Mouse (Mus musculus): ENCODE measurements at regions not wholly inside any gene's neighbourhood (a gene's known extent, or its start where the extent isn't known, plus 50 kb on each side); places are given as distances from the start of the nearest gene placed in this dataset.

GRCm38 (mm10) chr12:77085244-77085643 is 123.2 kb upstream of the Max start:
- DNase-seq (ENCODE audit: low spot score) (peak; percentile 29), ATAC-seq (ENCODE audit: low FRiP score, low read depth) (no peak)
- Histone ChIP-seq H3K36me3 (ENCODE audit: control insufficient read depth, insufficient read depth, low read length) (no peaks in the 10 kb centered on the region), H3K27ac (replicated peaks; ENCODE audit: low read depth, low read length) (no peak overlapping the region), H3K4me3 (replicated peaks; ENCODE audit: low read length) (no peak overlapping the region), H3K4me2 (replicated peaks; ENCODE audit: low read depth, low read length, severe bottlenecking) (no peak overlapping the region), H3K4me1 (ENCODE audit: control insufficient read depth, insufficient read depth, low read length) (no peaks in the 10 kb centered on the region), H3K9me3 (ENCODE audit: control insufficient read depth, low read length) (no peaks in the 10 kb centered on the region), H3K9ac (ENCODE audit: low read depth, low read length, severe bottlenecking) (no peak overlapping the region), H3K27me3 (ENCODE audit: control insufficient read depth, insufficient read depth, low read length) (no peaks in the 10 kb centered on the region)
- WGBS, result 49% methylated on average over 7 of the region's 7 CpGs
- no peak for TF ChIP-seq POLR2A (IDR thresholded peaks at IDR 0.05; ENCODE audit: borderline replicate concordance, extremely low read depth, insufficient read depth, insufficient read length)

GRCm38 (mm10) chr12:77084744-77085143 is 122.7 kb upstream of the Max start:
- DNase-seq (ENCODE audit: low spot score) (no peak), ATAC-seq (ENCODE audit: low FRiP score, low read depth) (no peak)
- 87% methylated on average over 5 of the region's 5 CpGs for WGBS
- Histone ChIP-seq H3K36me3 (ENCODE audit: control insufficient read depth, insufficient read depth, low read length) (no peaks in the 10 kb centered on the region), H3K4me2 (replicated peaks; ENCODE audit: low read depth, low read length, severe bottlenecking) (no peak overlapping the region), H3K9ac (ENCODE audit: low read depth, low read length, severe bottlenecking) (no peak overlapping the region), H3K27ac (replicated peaks; ENCODE audit: low read depth, low read length) (no peak overlapping the region), H3K27me3 (ENCODE audit: control insufficient read depth, insufficient read depth, low read length) (no peaks in the 10 kb centered on the region), H3K4me3 (replicated peaks; ENCODE audit: low read length) (no peak overlapping the region), H3K4me1 (ENCODE audit: control insufficient read depth, insufficient read depth, low read length) (no peaks in the 10 kb centered on the region), H3K9me3 (ENCODE audit: control insufficient read depth, low read length) (no peaks in the 10 kb centered on the region)
- TF ChIP-seq POLR2A (IDR thresholded peaks at IDR 0.05; ENCODE audit: borderline replicate concordance, extremely low read depth, insufficient read depth, insufficient read length), result no peak

GRCm38 (mm10) chr12:77084343-77084742 is 122.3 kb upstream of the Max start:
- Histone ChIP-seq H3K4me1 (ENCODE audit: control insufficient read depth, insufficient read depth, low read length) (no peaks in the 10 kb centered on the region), H3K9ac (ENCODE audit: low read depth, low read length, severe bottlenecking) (no peak overlapping the region), H3K36me3 (ENCODE audit: control insufficient read depth, insufficient read depth, low read length) (no peaks in the 10 kb centered on the region), H3K9me3 (ENCODE audit: control insufficient read depth, low read length) (no peaks in the 10 kb centered on the region), H3K27me3 (ENCODE audit: control insufficient read depth, insufficient read depth, low read length) (no peaks in the 10 kb centered on the region), H3K27ac (replicated peaks; ENCODE audit: low read depth, low read length) (no peak overlapping the region), H3K4me3 (replicated peaks; ENCODE audit: low read length) (no peak overlapping the region), H3K4me2 (replicated peaks; ENCODE audit: low read depth, low read length, severe bottlenecking) (no peak overlapping the region)
- no peak for ATAC-seq (ENCODE audit: low FRiP score, low read depth)
- WGBS, result 75% methylated on average over 1 of the region's 1 CpGs
- no peak for DNase-seq (ENCODE audit: low spot score)
- no peak for TF ChIP-seq POLR2A (IDR thresholded peaks at IDR 0.05; ENCODE audit: borderline replicate concordance, extremely low read depth, insufficient read depth, insufficient read length)

GRCm38 (mm10) chr12:77083760-77084159 is 121.8 kb upstream of the Max start:
- ATAC-seq (ENCODE audit: low FRiP score, low read depth), result no peak
- TF ChIP-seq POLR2A (IDR thresholded peaks at IDR 0.05; ENCODE audit: borderline replicate concordance, extremely low read depth, insufficient read depth, insufficient read length), result no peak

GRCm38 (mm10) chr12:77081774-77082173 is 119.8 kb upstream of the Max start:
- H3K9me3 ChIP-seq (ENCODE audit: control insufficient read depth, low read length), result no peaks in the 10 kb centered on the region
- TF ChIP-seq POLR2A (IDR thresholded peaks at IDR 0.05; ENCODE audit: borderline replicate concordance, extremely low read depth, insufficient read depth, insufficient read length), result no peak
- WGBS, result 88% methylated on average over 2 of the region's 2 CpGs

More at GRCm38 (mm10) chr12:77083760-77084159, 121.8 kb upstream of the Max start:
- no peaks in the 10 kb centered on the region for H3K4me1 ChIP-seq (ENCODE audit: control insufficient read depth, insufficient read depth, low read length)
- H3K27ac ChIP-seq (replicated peaks; ENCODE audit: low read depth, low read length), result no peak overlapping the region
- H3K27me3 ChIP-seq (ENCODE audit: control insufficient read depth, insufficient read depth, low read length), result no peaks in the 10 kb centered on the region
- no peak overlapping the region for H3K4me3 ChIP-seq (replicated peaks; ENCODE audit: low read length)
- H3K9ac ChIP-seq (ENCODE audit: low read depth, low read length, severe bottlenecking), result no peak overlapping the region
- no peak for DNase-seq (ENCODE audit: low spot score)
- 82% methylated on average over 6 of the region's 6 CpGs for WGBS
- no peaks in the 10 kb centered on the region for H3K9me3 ChIP-seq (ENCODE audit: control insufficient read depth, low read length)
- H3K4me2 ChIP-seq (replicated peaks; ENCODE audit: low read depth, low read length, severe bottlenecking), result no peak overlapping the region
- no peaks in the 10 kb centered on the region for H3K36me3 ChIP-seq (ENCODE audit: control insufficient read depth, insufficient read depth, low read length)

GRCm38 (mm10) chr12:77079481-77079880 is 117.5 kb upstream of the Max start:
- Histone ChIP-seq H3K36me3 (ENCODE audit: control insufficient read depth, insufficient read depth, low read length) (no peaks in the 10 kb centered on the region), H3K27me3 (ENCODE audit: control insufficient read depth, insufficient read depth, low read length) (no peaks in the 10 kb centered on the region), H3K9ac (ENCODE audit: low read depth, low read length, severe bottlenecking) (no peak overlapping the region), H3K4me2 (replicated peaks; ENCODE audit: low read depth, low read length, severe bottlenecking) (no peak overlapping the region), H3K9me3 (ENCODE audit: control insufficient read depth, low read length) (no peaks in the 10 kb centered on the region), H3K4me1 (ENCODE audit: control insufficient read depth, insufficient read depth, low read length) (no peaks in the 10 kb centered on the region), H3K4me3 (replicated peaks; ENCODE audit: low read length) (no peak overlapping the region), H3K27ac (replicated peaks; ENCODE audit: low read depth, low read length) (no peak overlapping the region)
- ATAC-seq (ENCODE audit: low FRiP score, low read depth) (no peak), DNase-seq (ENCODE audit: low spot score) (no peak)
- TF ChIP-seq POLR2A (IDR thresholded peaks at IDR 0.05; ENCODE audit: borderline replicate concordance, extremely low read depth, insufficient read depth, insufficient read length), result no peak
- 93% methylated on average over 3 of the region's 3 CpGs for WGBS

More at GRCm38 (mm10) chr12:77081774-77082173, 119.8 kb upstream of the Max start:
- Histone ChIP-seq H3K36me3 (ENCODE audit: control insufficient read depth, insufficient read depth, low read length) (no peaks in the 10 kb centered on the region), H3K9ac (ENCODE audit: low read depth, low read length, severe bottlenecking) (no peak overlapping the region), H3K4me2 (replicated peaks; ENCODE audit: low read depth, low read length, severe bottlenecking) (no peak overlapping the region), H3K4me3 (replicated peaks; ENCODE audit: low read length) (no peak overlapping the region), H3K27ac (replicated peaks; ENCODE audit: low read depth, low read length) (no peak overlapping the region), H3K27me3 (ENCODE audit: control insufficient read depth, insufficient read depth, low read length) (no peaks in the 10 kb centered on the region), H3K4me1 (ENCODE audit: control insufficient read depth, insufficient read depth, low read length) (no peaks in the 10 kb centered on the region)
- no peak for DNase-seq (ENCODE audit: low spot score)
- ATAC-seq (ENCODE audit: low FRiP score, low read depth), result no peak

Data from limb, embryonic 14.5 days (tissue).